Mouse (Mus musculus) cortical plate, adult 2 months (tissue): Measurements from ENCODE around the gene Emilin1.

ENCODE experiments used
- CTCF ChIP-seq: fragments of 200-500 bp; IDR thresholded peaks from 2 replicates; pipeline ENCODE4 v1.5.1; 2011; ENCODE audit warnings: mild to moderate bottlenecking, control low read depth, low read length; ENCODE audit not compliant: insufficient read depth; ENCODE audit errors: extremely low read depth
- POLR2A ChIP-seq: fragments of 200-500 bp; IDR thresholded peaks from 2 replicates; pipeline ENCODE4 v1.6.1; 2011; ENCODE audit warnings: mild to moderate bottlenecking, low read length, control low read depth; ENCODE audit not compliant: insufficient read depth; ENCODE audit errors: extremely low read depth

- no peak for TF ChIP-seq CTCF
- TF ChIP-seq POLR2A: no peak
These were observed 44.2 kb upstream of the Emilin1 start for GRCm38 (mm10) chr5:30868981-30869380.
